Mouse (Mus musculus): ENCODE results near the gene 9430015G10Rik.
"Not testable (repeated sequence)": the region's sequence is repeated elsewhere in the genome, so short reads cannot be mapped to it uniquely, and the experiment has no call there.

The 9430015G10Rik gene

DNA sequence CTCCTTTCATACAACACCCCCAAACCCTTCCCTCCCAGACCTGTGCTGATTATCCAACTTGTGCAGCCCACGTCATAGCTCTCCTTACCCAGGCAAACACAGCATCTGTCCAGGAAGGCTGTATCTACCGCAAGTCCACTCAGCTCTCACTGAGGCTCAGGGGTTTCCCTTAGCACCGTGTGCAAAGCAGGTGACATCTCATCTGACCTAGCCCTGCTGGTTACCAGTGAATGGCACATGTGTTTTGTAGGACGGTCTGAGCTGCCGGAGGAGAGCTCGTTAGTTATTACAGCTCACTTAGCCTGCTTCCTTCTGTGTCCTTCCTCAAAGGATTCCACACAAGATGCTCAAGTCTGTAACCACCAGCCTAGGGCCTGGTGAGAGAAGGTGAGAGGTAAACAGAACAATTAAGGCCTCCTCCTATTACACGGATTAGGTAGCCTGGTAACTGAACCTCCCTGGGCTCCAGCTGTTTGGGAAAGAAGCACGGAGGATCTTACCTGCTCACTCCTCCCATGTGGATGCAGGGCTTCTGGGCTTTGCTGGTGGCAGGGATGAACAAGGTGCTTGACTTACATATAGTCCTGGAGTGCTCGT is 11.9 kb upstream of the 9430015G10Rik start:
- no peak for DNase-seq (ENCODE audit: low read depth in 1 of 2, low spot score in 2 of 2)

- no peak for DNase-seq (ENCODE audit: low read depth in 1 of 2, low spot score in 2 of 2)
Measured at GRCm38 (mm10) chr4:156099427-156099826, 10.4 kb upstream of the 9430015G10Rik start.

- no peak for DNase-seq (ENCODE audit: low read depth in 1 of 2, low spot score in 2 of 2)
Measured at GRCm38 (mm10) chr4:156100501-156100900, 9.3 kb upstream of the 9430015G10Rik start.

DNA sequence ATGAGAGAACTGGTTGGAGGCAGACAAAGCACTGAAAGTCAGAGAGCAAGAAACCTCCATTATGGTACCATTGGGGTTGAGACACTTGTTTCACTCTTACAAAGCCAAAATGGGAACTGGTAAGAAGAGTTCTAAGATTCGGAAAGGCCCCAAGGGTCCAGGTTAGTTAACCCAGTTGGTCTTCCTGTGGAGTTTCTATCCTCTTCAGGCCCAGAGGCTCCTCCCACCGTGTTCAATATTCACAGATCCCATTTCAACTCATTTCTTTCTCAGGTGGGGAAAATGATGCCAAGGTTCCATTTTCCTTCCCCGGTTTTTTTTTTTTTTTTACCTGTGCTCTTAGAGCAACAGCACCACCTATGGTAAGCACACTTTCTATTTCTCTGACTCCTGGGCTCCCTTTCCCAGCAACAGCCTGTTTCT is 8.3 kb upstream of the 9430015G10Rik start:
- DNase-seq (ENCODE audit: low read depth in 1 of 2, low spot score in 2 of 2), result no peak

DNA sequence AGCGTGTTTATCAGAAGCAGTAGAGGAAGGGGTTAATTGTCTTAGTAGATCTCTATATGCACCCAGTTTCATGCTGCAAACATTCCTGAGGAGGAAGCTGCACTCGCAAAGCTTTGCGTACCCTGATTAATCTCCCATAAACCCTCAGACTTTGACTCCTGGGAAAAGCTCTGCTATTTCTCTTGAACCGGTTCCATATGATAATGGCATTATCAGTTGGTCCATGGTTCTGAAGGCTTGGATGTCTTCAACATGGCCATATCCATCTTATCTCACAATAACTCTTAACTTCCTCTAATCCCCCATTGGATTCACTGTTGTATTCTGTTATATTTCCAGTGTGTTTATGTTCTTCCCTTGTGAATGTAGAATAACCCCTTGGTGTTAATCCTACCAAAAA is 6.4 kb upstream of the 9430015G10Rik start:
- DNase-seq (ENCODE audit: low read depth in 1 of 2, low spot score in 2 of 2), result no peak

- DNase-seq (ENCODE audit: low read depth in 1 of 2, low spot score in 2 of 2), result no peak
Measured at GRCm38 (mm10) chr4:156108606-156109546, 906 bp upstream of the 9430015G10Rik start.

GRCm38 (mm10) chr4:156124077-156124476 is 14.3 kb downstream of the 9430015G10Rik start:
- DNase-seq (ENCODE audit: low read depth in 1 of 2, low spot score in 2 of 2), result no peak

DNA sequence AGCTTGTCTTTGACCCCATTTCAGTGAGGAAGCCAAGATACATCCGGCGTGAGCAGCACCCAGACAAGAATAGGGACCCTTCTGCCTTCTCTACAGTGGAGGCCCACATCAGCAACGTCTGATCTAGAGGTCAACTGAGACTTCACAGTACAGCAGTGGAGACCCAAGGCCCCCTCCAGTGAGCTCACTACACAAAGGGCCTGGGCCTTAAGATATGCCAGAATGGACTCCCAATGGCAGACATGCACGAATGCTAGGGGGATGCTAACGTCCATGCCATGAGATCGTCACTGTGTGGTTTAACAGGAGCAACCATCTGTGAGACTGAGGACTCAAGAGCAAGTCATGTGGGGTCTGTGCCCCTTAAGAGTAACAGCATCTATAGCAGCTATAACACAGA is 15.6 kb downstream of the 9430015G10Rik start:
- DNase-seq (ENCODE audit: low read depth in 1 of 2, low spot score in 2 of 2), result no peak

- DNase-seq (ENCODE audit: low read depth in 1 of 2, low spot score in 2 of 2), result no peak
Measured at GRCm38 (mm10) chr4:156126841-156127240, 17.1 kb downstream of the 9430015G10Rik start.

- DNase-seq (ENCODE audit: low read depth in 1 of 2, low spot score in 2 of 2), result no peak
Measured at GRCm38 (mm10) chr4:156128746-156129145, 19.0 kb downstream of the 9430015G10Rik start.

DNA sequence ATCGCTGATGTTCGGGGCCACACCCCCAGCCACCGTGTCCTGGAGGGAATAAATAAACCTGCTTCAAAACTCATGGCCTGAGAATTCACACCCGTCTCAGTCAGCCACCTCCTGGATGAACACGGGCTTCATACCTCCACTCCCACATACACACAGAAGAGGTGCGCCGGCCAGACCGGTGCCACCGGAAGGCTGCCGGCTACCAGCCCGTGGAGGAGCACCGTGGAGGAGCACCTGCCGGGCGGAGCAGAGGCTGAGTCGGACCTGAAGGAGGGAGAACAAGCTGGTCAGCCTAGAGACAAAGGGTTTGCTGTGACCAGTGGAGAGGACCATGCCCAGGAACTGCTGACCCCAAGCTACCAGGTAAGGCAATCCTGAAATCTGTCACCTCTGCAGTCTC is 20.7 kb downstream of the 9430015G10Rik start, which contains the start of gene Rnf223:
Gene Rnf223 (plus strand): TSS at position 78 of the 400 bp plus-strand sequence.
- no peak for DNase-seq (ENCODE audit: low read depth in 1 of 2, low spot score in 2 of 2)

DNA sequence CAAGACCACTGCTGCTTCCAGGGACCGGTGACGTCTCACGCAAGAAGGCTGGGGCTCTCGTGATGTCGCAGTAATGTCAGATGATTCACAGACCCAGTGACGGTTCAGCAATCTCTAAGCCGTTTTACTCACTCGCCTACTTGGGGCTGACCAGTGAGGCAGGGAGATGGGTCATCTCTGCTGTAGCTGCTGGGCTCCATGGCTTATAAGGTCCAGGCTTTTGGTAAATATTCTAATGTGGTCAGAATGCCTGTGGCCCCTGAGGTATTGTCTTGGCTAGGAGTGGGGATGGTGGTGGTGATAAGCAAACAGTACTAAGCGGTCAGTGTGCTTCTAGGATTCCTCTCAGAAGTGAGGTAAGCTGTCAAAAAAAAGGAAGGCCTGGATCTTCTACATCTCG is 21.2 kb downstream of the 9430015G10Rik start:
- no peak for DNase-seq (ENCODE audit: low read depth in 1 of 2, low spot score in 2 of 2)

DNA sequence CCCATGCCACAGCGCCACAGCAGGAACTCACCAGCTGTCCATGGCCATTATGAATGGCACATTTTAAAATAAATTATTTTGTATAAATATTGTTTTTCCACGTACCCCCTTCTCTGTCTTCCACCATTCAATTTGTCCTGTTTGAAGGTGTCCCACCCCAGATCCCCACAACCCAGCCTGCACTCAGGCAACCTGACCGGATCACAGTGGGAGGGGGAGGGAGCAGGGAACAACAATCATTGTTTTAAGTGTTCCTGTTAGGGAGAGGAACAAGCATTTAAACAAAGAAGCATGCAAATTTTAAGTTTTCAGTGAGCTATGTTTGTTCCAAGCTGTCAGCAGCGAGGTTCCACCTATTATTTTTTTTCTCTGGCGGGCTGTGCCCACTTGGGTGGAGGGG is 23.6 kb downstream of the 9430015G10Rik start:
- DNase-seq (ENCODE audit: low read depth in 1 of 2, low spot score in 2 of 2), result no peak

DNA sequence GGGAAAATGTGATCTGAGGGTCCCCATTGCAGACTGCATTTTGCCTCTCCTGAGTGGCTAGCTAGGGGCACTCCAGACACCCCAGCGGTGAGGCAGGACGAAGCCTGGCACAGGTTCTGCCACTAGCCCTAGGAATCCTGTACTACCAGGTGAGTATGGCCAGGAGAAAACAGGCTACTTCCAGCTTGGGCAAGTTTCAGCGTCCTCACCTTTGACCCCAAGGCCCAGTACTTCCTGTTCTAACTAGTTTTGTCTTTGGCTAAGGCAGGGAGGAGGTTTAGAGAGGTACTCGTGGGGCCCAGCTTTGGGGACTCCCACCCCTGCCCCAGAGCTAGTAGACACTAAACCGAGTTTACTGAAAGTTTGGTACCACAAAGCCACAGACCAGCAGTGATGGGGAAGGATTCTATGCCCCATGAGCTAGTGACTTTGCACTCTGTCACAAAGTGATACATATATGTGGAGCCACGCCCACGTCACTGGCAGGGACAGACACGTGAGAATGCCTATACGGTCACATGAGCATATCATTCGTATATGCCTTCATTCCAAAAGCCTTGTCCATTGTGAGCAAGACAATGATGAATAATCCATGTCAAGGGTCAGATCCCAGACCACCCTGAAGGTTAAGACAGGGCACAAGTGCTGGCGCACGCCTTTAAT is 24.3 kb downstream of the 9430015G10Rik start:
- DNase-seq (ENCODE audit: low read depth in 1 of 2, low spot score in 2 of 2), result no peak

DNA sequence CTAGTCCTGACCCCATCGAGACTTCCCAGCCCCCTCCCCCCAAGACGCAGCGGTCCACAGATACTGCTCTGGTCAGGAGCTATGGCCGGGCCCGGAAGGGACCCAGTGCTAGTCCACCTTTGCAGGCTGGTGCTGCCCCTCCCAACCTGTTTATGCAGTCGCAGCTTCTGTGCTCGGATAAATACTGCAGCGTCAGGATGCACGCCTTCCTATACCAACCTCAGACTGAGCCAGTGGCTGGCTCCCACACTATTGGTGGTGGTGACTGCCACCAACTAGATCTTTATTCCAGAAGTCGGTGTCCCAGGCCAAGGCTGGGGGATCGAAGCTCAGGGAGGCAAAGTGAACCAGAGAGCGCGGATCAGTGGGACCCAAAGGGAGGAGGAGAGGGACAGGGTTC is 25.3 kb downstream of the 9430015G10Rik start:
- DNase-seq (ENCODE audit: low read depth in 1 of 2, low spot score in 2 of 2), result no peak

- DNase-seq (ENCODE audit: low read depth in 1 of 2, low spot score in 2 of 2), result no peak
Measured at GRCm38 (mm10) chr4:156135801-156136200, 26.0 kb downstream of the 9430015G10Rik start.

GRCm38 (mm10) chr4:156136285-156137100 is 26.7 kb downstream of the 9430015G10Rik start:
- no peak for DNase-seq (ENCODE audit: low read depth in 1 of 2, low spot score in 2 of 2)

- DNase-seq (ENCODE audit: low read depth in 1 of 2, low spot score in 2 of 2), result not testable (repeated sequence)
Measured at GRCm38 (mm10) chr4:156150887-156151286, 41.1 kb downstream of the 9430015G10Rik start.

DNA sequence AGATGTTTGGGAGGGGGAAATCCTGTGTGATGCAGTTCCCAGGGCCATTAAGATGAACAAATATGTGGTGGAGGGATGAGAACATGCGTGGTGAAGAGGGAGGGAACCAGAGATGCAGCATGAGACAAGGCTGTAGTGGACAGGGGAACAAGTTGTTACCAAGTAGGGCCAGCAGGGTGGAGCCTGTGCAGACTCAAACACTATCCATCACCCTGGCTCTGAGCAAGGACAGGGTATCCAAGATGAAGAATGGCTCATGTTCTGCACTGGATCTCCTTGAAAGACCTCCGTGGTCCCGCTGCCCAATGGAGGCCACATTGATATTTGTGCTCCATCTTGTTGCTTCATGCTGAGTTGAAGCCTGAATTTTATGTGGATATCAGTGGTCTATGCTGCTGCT is 45.0 kb downstream of the 9430015G10Rik start:
- no peak for DNase-seq (ENCODE audit: low read depth in 1 of 2, low spot score in 2 of 2)

GRCm38 (mm10) chr4:156166477-156166876 is 56.7 kb downstream of the 9430015G10Rik start:
- DNase-seq (ENCODE audit: low read depth in 1 of 2, low spot score in 2 of 2), result no peak

DNA sequence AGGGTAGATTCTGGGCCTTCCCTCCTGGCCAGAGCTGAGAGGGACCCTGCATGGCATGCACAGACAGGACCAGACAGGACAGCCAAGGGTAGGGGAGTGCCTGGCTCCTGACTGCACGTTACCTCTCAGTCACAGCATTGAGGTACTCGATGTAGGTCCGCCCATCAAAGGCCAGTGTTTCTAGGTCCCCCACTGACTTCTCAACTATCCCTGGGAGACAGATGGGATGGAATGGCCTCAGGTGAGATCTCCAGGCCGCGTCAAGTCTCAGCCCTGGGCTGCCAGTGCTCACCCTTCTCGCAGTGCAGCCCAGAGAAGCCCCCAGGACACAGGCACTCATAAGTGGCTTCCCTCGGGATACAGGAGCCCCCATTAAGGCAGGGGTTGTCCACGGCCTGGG is 58.8 kb downstream of the 9430015G10Rik start:
- no peak for DNase-seq (ENCODE audit: low read depth in 1 of 2, low spot score in 2 of 2)
